Mouse (Mus musculus) CD4-positive helper T cell, adult 2 months (primary cell): ENCODE results near the gene G530012D18Rik.
A peak's percentile ranks its signal among the peaks of the same experiment; 100 is the strongest.
"Not testable (repeated sequence)": the region's sequence is repeated elsewhere in the genome, so short reads cannot be mapped to it uniquely, and the experiment has no call there.

Experiments used
- DNase-seq: peaks from one replicate; pipeline ENCODE4 v3.0.0-alpha.2; 2012; ENCODE audit warnings: low read depth, missing footprints, low spot score

G530012D18Rik gene

DNA sequence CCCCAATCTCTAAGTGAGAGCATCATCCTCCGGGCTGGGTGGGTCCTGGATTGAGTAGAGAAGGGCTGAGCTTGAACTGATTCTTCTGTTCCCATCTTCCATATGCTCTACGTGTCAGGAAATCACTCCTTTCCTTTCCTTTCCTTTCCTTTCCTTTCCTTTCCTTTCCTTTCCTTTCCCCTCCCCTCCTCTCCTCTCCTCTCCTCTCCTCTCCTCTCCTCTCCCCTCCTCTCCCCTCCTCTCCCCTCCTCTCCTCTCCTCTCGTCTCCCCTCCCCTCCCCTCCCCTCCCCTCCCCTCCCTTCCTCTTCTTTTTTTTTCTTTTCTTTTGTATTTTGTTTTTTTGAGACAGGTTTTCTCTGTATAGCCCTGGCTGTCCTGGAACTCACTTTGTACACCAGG, at the start of gene G530012D18Rik:
Gene G530012D18Rik, plus strand, starts transcription at position 301 of the 400 bp plus-strand sequence.
- not testable (repeated sequence) for DNase-seq

DNA sequence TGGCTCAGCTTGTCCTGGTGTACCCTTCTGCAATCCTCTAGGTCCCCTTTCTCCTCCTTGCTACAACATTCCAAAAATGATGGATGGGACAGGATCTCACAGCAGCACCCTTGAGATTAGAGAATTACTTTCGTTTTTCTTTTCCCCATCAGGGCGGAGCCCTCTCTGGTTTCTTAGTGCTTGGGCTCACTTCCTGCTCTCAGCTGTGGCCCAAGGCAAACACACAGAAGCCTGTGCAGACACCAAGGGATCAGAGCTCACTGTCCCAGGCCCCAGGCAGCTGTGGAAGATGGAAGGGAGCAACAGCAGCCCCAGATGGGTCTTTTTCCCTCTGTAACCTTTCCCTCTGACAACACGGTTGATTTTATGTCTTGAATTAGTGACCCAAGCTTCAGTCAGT, 49.1 kb upstream of the G530012D18Rik start:
- DNase-seq = peak; percentile 26

DNA sequence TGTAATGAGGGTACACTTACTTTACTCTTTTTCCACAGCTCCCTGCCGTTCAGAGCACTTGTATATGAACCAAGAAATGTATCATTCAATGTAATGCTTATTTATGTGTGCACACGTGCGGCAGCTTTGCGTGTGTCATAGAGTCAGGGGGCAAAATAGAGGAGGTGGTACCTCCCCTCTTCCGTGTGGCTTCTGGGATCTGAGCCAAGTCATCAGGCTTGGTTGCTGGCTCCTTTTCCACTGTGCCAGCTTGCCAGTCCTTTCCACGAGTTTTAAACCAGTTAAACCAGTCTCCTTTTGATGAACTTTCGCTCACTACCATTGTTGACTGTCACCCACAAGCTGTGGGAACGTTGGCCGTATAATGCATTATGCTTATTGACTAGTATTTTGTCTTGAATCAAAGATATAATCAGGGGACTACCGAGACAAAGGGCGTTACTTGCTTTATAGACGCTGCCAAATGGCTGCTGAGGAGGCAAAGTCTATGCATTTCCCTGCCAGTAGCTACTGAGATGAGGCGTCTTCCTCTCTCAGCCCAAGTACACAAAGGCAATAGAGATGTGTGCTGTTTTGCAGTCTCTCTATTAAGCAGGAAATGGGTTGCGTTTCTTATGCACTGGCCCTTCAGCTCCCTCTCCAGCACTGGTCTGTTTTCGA, 46.9 kb upstream of the G530012D18Rik start:
- not testable (repeated sequence) for DNase-seq

DNA sequence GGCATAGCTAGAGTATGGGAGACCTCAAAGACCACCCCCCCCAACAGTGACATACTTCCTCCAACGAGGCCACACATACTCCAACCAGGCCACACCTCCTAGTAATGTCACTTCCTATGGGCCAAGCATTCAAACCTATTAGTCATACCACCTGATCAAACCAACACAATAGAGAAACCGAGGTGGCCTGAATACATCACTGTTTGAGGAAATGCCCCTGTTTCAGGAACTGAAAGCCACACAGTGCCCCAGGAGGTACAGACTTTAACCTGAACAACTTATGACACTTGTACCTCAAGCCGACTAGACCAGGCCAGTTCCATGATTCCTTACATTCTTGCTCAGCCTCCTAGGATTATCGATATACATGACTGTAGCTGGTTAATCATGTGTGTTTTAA, 31.7 kb upstream of the G530012D18Rik start:
- not testable (repeated sequence) for DNase-seq

DNA sequence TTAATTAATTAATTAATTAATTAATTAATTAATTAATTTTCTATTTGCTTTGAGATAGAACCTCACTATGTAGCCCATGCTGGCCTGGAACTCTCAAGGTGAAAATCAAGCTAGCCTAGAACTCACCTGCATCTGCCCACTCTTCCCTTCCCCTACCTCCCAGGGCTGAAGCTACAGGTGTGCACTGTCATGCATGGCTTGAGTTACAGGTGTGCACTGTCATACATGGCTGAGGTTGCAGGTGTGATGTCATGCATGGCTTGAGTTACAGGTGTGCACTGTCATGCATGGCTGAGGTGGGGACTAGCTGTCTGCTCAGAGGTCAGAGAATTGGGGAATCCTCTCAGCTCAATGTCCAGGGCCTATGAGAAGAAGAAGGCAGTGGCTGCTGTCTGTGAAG, 29.0 kb upstream of the G530012D18Rik start:
- DNase-seq = not testable (repeated sequence)

DNA sequence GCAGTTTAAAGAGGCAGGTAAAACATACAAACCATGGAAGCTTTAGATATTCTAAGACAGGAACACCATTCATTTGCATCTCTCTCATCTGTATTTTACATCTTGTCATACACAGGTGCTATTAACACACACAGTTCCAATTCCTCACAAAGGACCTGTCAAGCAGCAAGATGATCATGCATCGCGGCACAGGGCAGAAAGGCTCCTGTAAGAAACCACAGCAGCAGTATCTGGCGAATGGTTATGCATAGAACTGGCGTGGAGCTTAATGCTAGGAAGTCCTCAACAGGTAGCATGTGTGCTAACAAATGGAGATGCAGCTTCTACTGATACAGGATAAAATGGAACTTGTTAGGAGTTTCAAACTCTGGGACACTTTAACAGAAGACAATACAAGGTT, 20.2 kb upstream of the G530012D18Rik start:
- DNase-seq = not testable (repeated sequence)

DNA sequence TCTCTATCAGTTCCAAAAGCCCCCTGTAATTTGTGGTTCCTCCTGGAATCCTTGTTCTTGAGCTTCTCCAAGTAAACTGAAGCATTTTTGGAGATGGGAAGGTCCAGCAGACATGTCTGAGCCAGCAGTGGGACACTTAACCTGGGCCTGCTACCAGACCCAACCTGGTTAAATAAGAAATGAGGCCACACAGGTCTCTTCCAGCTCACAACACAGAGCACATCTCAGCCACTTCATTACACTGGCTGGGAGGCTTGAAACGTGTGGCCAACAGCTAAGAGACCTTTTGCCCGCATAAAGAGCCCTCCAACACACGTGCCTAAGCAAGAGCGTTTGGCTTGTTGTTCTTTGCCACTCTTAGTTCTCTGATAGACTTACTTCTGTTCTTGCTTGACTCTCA, 1.9 kb upstream of the G530012D18Rik start:
- not testable (repeated sequence) for DNase-seq

DNA sequence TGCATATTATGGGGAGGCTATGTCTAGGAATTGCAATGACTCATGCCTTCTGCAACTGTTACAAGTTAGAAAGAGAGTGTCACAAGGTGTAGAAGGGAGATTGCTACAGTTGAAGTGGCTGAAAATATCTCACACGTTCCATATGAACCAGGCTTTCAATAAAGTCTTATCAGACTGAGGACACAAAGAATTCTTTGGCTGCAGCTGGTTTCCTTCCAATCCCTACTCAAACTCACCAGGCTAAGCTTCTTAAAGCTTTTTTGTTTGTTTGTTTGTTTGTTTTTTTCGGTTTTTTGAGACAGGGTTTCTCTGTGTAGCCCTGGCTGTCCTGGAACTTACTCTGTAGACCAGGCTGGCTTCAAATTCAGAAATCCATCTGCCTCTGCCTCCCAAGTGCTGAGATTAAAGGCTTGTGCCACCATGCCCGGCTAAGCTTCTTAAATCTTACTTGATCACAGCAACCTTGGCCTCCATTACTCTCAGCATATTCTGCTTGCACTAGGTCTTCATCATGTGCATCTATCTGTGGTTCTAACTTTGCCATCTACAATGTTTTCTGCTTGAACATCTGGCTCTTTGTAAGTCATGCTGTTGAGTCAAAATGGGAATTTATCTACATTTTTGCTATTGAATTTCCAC, 3.0 kb downstream of the G530012D18Rik start:
- not testable (repeated sequence) for DNase-seq

DNA sequence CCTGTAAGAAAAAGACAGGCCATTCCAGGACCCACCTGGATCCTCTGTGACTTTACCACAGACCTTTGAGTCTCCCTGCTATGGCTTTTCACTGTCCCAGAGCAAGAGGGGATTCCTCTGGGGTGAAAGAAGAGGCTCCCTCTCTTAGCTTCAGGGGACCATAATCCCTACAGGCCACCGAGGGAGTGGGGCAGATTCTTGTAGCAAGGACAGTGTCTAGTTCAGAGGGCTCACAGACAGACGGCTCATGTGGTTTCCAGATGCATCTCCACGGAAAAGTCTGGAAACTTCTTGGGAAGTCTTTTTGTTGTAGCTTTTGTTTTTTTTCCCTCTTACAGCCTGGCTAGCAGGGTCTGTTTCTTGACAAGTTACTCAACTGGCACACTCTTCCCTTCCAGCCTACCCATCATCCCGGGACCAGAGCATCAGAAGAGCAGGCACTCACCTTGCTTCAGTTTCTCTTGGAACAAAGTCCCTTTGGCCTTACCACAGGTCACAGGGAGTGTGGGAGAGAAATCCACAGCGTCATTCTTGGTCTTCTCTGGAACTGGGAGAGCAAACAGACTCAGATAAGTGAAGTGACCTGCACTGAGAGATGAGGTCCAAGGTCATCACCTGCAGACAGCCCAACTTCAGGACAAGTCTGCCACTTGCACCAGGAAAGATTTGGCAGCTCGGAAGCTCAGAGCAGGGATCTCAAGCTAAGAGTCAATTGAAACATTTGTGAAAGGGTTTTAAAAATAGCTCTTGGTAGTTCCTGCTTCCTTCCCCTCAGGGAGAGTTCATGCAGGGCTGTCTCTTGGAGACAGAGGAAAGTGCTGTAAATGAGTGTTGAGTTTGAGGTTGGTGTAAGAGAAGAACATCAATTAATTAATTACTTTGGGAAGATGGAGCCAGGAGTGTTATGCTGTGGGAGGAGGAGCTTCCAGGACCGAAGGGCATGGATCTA, 4.0 kb downstream of the G530012D18Rik start:
- DNase-seq = not testable (repeated sequence)

DNA sequence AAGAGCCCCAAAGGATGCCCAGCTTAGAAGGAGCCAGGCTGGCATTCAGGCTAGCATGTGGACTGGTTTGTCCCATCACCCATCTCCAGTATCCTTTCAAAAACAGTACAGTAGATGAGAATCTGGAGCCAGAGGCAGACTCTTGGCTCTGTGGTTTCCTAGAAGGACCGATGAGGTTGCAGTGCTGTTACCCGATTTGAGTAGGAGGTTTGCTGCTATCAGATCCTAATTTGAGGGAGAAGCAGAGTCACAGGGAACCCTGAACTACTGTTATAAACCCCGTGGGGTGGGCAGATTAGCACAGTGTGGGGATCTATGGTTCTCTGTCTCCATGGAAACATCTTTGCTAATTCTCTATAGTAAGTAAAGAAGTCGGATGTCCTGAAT, 4.7 kb downstream of the G530012D18Rik start:
- not testable (repeated sequence) for DNase-seq

DNA sequence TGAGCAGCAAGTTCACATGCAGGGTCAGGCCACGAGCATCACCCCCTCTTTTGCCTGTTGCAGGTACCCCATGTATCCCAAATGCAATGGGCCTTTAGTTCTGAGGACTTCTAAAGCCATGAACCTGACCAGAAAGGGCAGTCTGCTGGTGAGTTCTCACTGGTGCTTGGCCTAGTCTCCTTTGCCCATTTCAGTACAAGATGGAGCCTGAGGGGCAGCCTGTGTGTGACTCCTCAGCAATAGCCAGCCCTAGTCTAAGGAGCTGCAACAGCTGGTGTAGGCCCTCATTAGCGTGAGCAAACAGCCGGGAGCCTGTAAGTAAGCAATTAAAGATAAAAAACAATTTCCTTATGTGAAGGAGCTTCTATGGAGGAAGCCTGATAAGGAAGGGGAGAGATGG, 5.1 kb downstream of the G530012D18Rik start:
- DNase-seq = not testable (repeated sequence)

DNA sequence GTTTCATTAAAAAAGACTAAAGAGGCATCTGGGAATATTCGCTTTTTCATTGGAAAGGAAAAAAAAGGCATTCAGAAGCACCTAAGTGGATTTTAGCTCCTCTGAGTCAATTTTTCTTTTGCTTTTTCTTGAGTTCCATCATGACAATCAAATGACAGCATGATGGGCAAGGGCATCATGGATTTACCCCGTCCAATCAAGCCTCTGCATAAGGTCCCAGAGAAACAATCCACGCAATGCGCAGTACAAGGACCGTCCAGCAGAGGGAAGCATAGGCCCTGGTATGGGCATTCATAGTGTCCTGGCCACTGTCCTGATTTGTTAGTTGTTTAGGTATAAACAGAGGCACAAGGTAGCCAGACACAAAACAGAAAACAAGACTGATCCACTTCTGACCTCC, 6.0 kb downstream of the G530012D18Rik start:
- peak; percentile 29 for DNase-seq

DNA sequence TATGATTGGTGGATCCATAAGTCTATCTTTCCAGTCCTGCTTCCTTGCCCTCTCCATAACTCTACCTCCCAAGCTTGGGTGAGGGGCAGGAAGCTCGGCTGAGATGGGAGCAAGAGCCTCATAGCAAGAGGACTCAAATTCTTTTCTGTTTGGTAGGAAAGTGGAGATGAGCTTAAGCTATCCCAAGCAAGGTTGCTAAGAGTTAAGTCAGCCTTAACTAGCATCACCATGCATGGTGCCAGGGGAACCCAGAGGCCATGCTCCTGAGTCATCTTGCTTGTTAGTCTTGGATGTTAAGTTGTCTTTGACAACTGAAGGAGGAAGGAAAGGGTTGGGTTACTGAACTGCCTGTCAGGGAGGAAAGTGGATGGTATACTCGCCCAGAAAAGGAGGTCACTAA, 13.2 kb downstream of the G530012D18Rik start:
- DNase-seq = not testable (repeated sequence)

DNA sequence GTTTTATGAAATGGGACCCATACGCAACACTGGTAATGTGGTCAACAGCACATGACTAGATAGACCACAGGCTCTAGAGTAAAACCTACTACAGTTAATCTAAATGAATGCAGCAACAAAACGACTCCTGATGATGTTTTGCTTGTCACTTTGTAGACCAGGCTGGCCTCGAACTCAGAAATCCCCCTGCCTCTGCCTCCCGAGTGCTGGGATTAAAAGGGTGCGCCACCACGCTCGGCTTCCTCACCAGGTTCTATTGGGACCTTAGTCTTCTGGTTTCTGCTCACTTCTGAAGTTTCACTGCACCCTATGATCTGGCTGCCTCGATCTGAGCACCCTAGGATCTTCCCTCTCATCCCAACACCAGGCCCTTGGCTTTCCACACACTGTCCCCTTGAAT, 17.1 kb downstream of the G530012D18Rik start:
- DNase-seq = not testable (repeated sequence)

DNA sequence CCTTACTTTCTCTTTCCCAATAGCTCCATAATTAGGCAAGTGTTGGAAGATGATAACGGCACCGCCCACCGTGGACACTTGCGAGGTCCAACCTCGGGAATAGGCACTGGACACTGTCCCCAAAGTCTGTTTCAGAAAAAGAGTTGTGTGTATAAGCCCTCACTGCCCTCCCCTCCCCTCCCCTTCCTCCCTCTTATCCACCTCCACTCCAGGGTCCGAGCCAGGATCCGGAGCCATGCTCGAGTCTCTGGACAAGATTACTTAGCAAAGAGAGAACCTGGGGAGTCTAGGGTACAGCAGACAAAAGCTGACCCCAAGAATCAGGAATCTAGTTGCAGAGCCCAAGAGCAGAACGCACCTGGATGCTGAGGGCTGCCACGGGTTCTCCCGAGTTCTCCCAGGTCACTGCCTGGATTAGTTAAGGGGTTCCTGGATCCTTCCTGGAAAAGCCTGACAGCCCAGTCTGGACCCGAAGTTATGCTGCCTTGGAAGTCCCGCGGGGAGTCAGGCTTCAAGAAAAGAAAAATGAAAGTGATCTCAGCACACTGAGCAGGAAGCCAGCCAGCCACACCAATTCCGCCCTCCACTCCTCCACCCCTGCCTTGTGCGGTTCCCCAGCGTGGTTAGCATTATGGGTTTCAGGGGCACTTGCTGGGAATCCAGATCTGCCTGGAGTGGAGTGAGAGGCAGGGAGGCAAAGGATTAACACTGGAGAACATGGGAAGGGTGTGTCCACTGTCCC, 23.0 kb downstream of the G530012D18Rik start, which contains the start of gene Sp110:
Gene Sp110, minus strand, starts transcription at position 547 of the 742 bp plus-strand sequence.
- peak; percentile 65 for DNase-seq

DNA sequence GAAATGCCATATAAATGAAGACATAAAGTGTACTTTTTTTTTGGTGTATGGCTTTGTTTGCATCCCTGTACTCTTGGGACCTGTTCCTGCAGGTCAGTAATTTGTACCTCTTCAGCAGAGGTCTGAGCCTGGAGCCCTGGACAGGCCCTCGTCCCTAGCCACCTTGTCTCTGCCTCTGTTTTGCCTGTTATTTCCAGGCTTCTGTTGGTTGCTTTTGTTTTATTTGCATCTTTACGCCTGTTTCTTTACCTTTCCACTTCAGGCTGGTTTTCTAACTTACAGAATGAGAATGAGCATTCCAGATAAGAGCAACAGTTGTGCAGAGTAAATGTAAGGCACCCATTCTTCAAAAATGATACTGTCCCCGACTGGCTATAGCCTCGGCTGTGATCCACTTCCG, 24.6 kb downstream of the G530012D18Rik start, which contains the start of gene Sp140:
Gene Sp140, plus strand, starts transcription at position 301 of the 400 bp plus-strand sequence.
- not testable (repeated sequence) for DNase-seq

DNA sequence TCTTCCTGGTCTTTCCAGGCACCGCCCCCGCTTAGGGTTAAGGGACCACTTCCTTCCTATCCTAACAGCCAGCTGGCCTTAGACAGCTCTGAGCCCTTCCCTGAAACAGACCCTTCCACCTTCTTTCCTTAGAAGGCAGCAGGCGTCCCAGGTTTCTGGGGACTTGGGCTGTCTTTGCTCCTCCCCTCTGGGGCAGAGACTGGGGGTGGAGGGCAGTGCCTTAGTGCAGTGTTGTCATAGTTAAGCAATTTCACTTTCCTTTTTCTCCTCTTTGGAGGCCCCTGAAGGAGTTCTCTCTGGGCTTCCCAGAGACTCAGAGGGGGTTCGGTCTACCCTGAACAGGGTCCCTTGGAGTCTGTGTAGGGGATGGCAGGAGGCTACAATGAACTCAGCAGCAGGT, 25.3 kb downstream of the G530012D18Rik start:
- DNase-seq = peak; percentile 45

DNA sequence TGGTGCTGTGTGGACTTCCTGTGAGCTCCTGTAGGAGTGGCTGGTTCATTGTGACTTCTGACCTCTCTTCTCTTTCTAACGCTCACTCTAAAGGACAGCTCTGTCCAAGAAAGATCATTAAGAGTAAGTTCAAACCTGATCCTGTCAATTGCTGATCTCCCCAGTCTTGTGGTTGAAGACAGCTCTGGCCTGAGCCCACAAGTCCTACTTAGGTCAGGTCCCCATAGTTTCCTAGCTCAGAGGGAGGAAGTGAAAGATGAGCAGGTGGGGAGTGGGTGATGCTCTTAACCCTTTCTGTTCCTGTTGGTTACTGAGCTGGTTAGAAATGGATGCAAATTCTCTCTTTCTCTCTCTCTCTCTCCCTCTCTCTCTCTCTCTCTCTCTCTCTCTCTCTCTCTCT, 28.9 kb downstream of the G530012D18Rik start:
- DNase-seq = not testable (repeated sequence)

DNA sequence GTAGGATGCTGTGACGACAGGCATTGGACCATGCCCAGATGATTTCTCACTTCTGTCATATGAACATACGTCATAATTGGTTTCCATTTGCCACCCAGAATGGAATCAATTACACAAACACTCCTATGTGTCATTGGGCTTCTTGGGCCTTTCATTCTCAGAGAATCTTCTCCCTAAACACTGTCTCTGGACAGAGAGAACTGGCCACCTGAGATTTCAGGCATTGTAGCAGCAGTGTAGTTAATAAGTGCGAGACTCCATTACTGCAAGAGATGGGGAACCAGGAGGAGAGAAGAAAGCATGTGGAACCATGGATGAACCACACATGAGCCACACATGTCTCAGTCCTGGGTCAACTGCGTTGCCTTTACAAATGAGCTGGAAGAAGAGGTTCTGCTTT, 32.9 kb downstream of the G530012D18Rik start:
- not testable (repeated sequence) for DNase-seq

DNA sequence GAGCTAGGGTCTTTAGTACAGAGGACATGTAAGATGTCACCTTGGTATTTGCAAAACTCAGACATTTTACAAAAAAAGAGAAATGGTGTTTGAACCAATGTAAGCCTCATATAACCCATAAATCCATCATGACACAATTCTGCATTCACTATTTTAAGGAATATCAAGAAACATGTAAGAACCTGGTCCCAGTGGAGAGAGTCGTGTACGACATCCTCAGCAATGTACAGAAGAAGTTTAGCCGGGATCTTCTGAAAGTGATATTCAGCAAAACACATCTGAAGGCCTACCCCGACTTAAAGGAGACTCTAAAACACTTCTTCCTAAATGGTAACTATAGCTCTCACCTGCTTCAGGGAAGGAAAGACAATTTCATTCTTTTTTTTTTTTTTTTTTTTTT, 35.1 kb downstream of the G530012D18Rik start:
- not testable (repeated sequence) for DNase-seq

DNA sequence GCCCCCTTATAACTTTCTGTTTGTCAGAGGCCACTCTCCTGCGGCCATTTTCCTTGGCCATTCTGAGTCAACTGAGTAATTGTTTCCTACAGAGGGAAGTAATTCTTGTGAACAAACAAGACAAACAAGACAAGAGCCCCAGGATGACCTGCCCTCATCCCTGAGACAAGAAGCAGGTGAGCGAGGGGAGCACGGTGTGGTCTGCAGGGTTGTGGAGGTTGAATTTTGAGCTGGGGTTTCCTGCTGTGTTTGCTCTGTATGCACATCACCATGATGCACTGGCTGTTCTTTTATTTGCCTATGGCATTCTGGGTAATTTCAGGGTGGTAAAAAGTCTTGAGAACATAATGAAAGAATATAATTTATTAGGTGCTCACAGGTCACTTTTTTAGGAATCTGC, 39.6 kb downstream of the G530012D18Rik start:
- DNase-seq = not testable (repeated sequence)
